Mouse (Mus musculus) hindbrain, embryonic 10.5 days (tissue): ENCODE measurements around the gene Slc22a13. TPM values are rescaled to one million over a fixed set of nuclear protein-coding genes. Genes with fewer than 3 reads are reported as not detected.

Experiments used
- DNase-seq: peaks from one replicate; pipeline ENCODE4 v3.0.0-alpha.2; 2017; ENCODE audit warnings: low spot score
- H3K27ac ChIP-seq: fragments of 300-500 bp; sonication (generic); 2 replicates; pipeline ENCODE4 v1.5.1; 2016; ENCODE audit warnings: mild to moderate bottlenecking, moderate library complexity
- H3K27me3 ChIP-seq: fragments of 300-500 bp; sonication (generic); 2 replicates; pipeline ENCODE4 v1.6.1; 2016; ENCODE audit warnings: mild to moderate bottlenecking; ENCODE audit not compliant: poor library complexity, insufficient read depth, severe bottlenecking
- H3K36me3 ChIP-seq: fragments of 300-500 bp; sonication (generic); 2 replicates; pipeline ENCODE4 v1.6.1; 2016; ENCODE audit warnings: mild to moderate bottlenecking, moderate library complexity
- H3K4me1 ChIP-seq: fragments of 300-500 bp; sonication (generic); replicated peaks from 2 replicates; pipeline ENCODE4 v1.6.1; 2016; ENCODE audit warnings: mild to moderate bottlenecking
- H3K4me3 ChIP-seq: fragments of 300-500 bp; sonication (generic); 2 replicates; pipeline ENCODE4 v1.5.1; 2016; ENCODE audit warnings: mild to moderate bottlenecking, moderate library complexity
- H3K9me3 ChIP-seq: fragments of 300-500 bp; sonication (generic); 2 replicates; pipeline ENCODE4 v1.6.1; 2016; ENCODE audit warnings: mild to moderate bottlenecking, moderate library complexity
- WGBS: fragments of 180-500 bp; shearing (Covaris S2); methylation state at CpG from one replicate; pipeline ENCODE4 v1.1.7; 2016; 5-methylcytosine and 5-hydroxymethylcytosine counted together
- polyA plus RNA-seq: library from polyadenylated mRNA; unstranded; fragments of >200 nt; fragmentation: Nextera tagmentation; extraction: Ambion mirVana; gene quantifications from 2 replicates; pipeline ENCODE4 v1.2.1, GENCODE M21; 2016

The Slc22a13 gene
- polyA plus RNA-seq, 1 experiment from 2014 or later = not detected

GRCm38 (mm10) chr9:119146098-119146770 lies 62.7 kb downstream of the Slc22a13 start:
- Histone ChIP-seq H3K36me3 (no peaks in the 10 kb centered on the region), H3K27ac (no peak overlapping the region), H3K4me3 (no peak overlapping the region), H3K27me3 (no peaks in the 10 kb centered on the region), H3K4me1 (peaks cover 16% of the 10 kb centered on the region), H3K9me3 (no peaks in the 10 kb centered on the region)
- WGBS = 80% methylated on average over 13 of the region's 13 CpGs
- DNase-seq = no peak

- Histone ChIP-seq H3K4me3 (no peak overlapping the region), H3K27me3 (no peaks in the 10 kb centered on the region), H3K36me3 (no peaks in the 10 kb centered on the region), H3K27ac (no peak overlapping the region), H3K4me1 (peaks cover 16% of the 10 kb centered on the region), H3K9me3 (no peaks in the 10 kb centered on the region)
- no peak for DNase-seq
- 66% methylated on average over 6 of the region's 6 CpGs for WGBS
Observed at GRCm38 (mm10) chr9:119145638-119146037, 63.3 kb downstream of the Slc22a13 start.

- H3K27ac ChIP-seq = no peak overlapping the region
- WGBS = 44% methylated on average over 10 of the region's 10 CpGs
- DNase-seq = no peak
Observed at GRCm38 (mm10) chr9:119145137-119145536, 63.8 kb downstream of the Slc22a13 start.

GRCm38 (mm10) chr9:119144696-119145095 lies 64.2 kb downstream of the Slc22a13 start:
- H3K4me3 ChIP-seq = no peak overlapping the region
- no peak overlapping the region for H3K27ac ChIP-seq
- no peaks in the 10 kb centered on the region for H3K36me3 ChIP-seq
- H3K4me1 ChIP-seq = peaks cover 13% of the 10 kb centered on the region
- H3K9me3 ChIP-seq = no peaks in the 10 kb centered on the region
- H3K27me3 ChIP-seq = no peaks in the 10 kb centered on the region
- no peak for DNase-seq
- 85% methylated on average over 8 of the region's 8 CpGs for WGBS

More at GRCm38 (mm10) chr9:119145137-119145536, 63.8 kb downstream of the Slc22a13 start:
- H3K36me3 ChIP-seq = no peaks in the 10 kb centered on the region
- no peak overlapping the region for H3K4me3 ChIP-seq
- peaks cover 13% of the 10 kb centered on the region for H3K4me1 ChIP-seq
- H3K27me3 ChIP-seq = no peaks in the 10 kb centered on the region
- H3K9me3 ChIP-seq = no peaks in the 10 kb centered on the region

- H3K36me3 ChIP-seq = no peaks in the 10 kb centered on the region
- no peaks in the 10 kb centered on the region for H3K9me3 ChIP-seq
- H3K27ac ChIP-seq = no peak overlapping the region
- 74% methylated on average over 9 of the region's 9 CpGs for WGBS
- peaks cover 13% of the 10 kb centered on the region for H3K4me1 ChIP-seq
- DNase-seq = no peak
- H3K4me3 ChIP-seq = no peak overlapping the region
- no peaks in the 10 kb centered on the region for H3K27me3 ChIP-seq
Observed at GRCm38 (mm10) chr9:119143372-119143771, 65.5 kb downstream of the Slc22a13 start.

Other genes starting within 250 kb of the Slc22a13 start
- gene Vill, start 156.3 kb downstream of the Slc22a13 start, polyA plus RNA-seq = 15.8 and 16.1 TPM in 2 replicates
- 30.8 and 31.8 TPM in 2 replicates for gene Plcd1, start 115.6 kb downstream of the Slc22a13 start, polyA plus RNA-seq
- gene Dlec1, start 106.6 kb downstream of the Slc22a13 start, polyA plus RNA-seq = 1.6 and 1.8 TPM in 2 replicates
- gene Acaa1b, start 52.0 kb downstream of the Slc22a13 start, polyA plus RNA-seq = 1.3 and 1.5 TPM in 2 replicates
- gene Gm47289, start 49.9 kb downstream of the Slc22a13 start, polyA plus RNA-seq = not detected in 2 replicates
- gene Oxsr1, start 113.3 kb upstream of the Slc22a13 start, polyA plus RNA-seq = 14.3 and 14.7 TPM in 2 replicates
- 73.5 and 81.5 TPM in 2 replicates for gene Acaa1a, start 130.6 kb upstream of the Slc22a13 start, polyA plus RNA-seq
- gene Myd88, start 132.3 kb upstream of the Slc22a13 start, polyA plus RNA-seq = 8.2 and 8.4 TPM in 2 replicates
- 6.6 and 7.0 TPM in 2 replicates for gene Xylb, start 148.3 kb upstream of the Slc22a13 start, polyA plus RNA-seq
- 0.10 TPM in 1 of 2 replicates, not detected in the other for gene Slc22a14, start 156.5 kb upstream of the Slc22a13 start, polyA plus RNA-seq
- 74.3 and 80.3 TPM in 2 replicates for gene Acvr2b, start 193.0 kb upstream of the Slc22a13 start, polyA plus RNA-seq
- 37.2 and 39.4 TPM in 2 replicates for gene Exog, start 235.8 kb upstream of the Slc22a13 start, polyA plus RNA-seq